Mouse (Mus musculus) heart, embryonic 11.5 days (tissue): ENCODE results near the gene Sgo2a. TPM values are rescaled to one million over a fixed set of nuclear protein-coding genes. Genes with fewer than 3 reads are reported as not detected.

Source experiments
- ATAC-seq: fragments of 200-750 bp; cut with Nextera tagmentation; replicated peaks from 2 replicates; pipeline ENCODE4 v1.8.0; 2017; ENCODE audit warnings: moderate library complexity; ENCODE audit not compliant: insufficient number of reproducible peaks, low FRiP score, low TSS enrichment
- H3K27ac ChIP-seq: fragments of 300-500 bp; sonication (generic); 2 replicates; pipeline ENCODE4 v1.5.1; 2014; ENCODE audit warnings: mild to moderate bottlenecking, low read depth, low read length
- H3K27me3 ChIP-seq: fragments of 300-500 bp; sonication (generic); 2 replicates; pipeline ENCODE4 v1.6.1; 2014; ENCODE audit warnings: mild to moderate bottlenecking, low read length, mixed read lengths; ENCODE audit not compliant: control insufficient read depth, insufficient read depth
- H3K36me3 ChIP-seq: fragments of 300-500 bp; sonication (generic); 2 replicates; pipeline ENCODE4 v1.6.1; 2014; ENCODE audit warnings: mild to moderate bottlenecking, low read length, moderate library complexity, mixed read lengths; ENCODE audit not compliant: control insufficient read depth, insufficient read depth
- H3K4me1 ChIP-seq: fragments of 300-500 bp; sonication (generic); 2 replicates; pipeline ENCODE4 v1.6.1; 2014; ENCODE audit warnings: low read length; ENCODE audit not compliant: control insufficient read depth, insufficient read depth
- H3K4me2 ChIP-seq: fragments of 300-500 bp; sonication (generic); 2 replicates; pipeline ENCODE4 v1.6.1; 2014; ENCODE audit warnings: mild to moderate bottlenecking, moderate library complexity
- H3K4me3 ChIP-seq: fragments of 300-500 bp; sonication (generic); 2 replicates; pipeline ENCODE4 v1.5.1; 2014; ENCODE audit warnings: low read depth, low read length
- H3K9ac ChIP-seq: fragments of 300-500 bp; sonication (generic); 2 replicates; pipeline ENCODE4 v1.6.1; 2014; ENCODE audit warnings: mild to moderate bottlenecking, low read depth, low read length, moderate library complexity
- H3K9me3 ChIP-seq: fragments of 300-500 bp; sonication (generic); replicated peaks from 2 replicates; pipeline ENCODE4 v1.6.1; 2016; ENCODE audit warnings: low read length; ENCODE audit not compliant: control insufficient read depth
- WGBS: fragments of 180-500 bp; shearing (Covaris S2); extraction: QIAGEN DNeasy Blood & Tissue Kit; methylation state at CpG from one replicate; pipeline ENCODE4 v1.1.7; 2014; ENCODE audit not compliant: insufficient replicate concordance; 5-methylcytosine and 5-hydroxymethylcytosine counted together
- polyA plus RNA-seq: library from polyadenylated mRNA; unstranded; fragments of >200 nt; fragmentation: Nextera tagmentation; extraction: Ambion mirVana; gene quantifications from 2 replicates; pipeline ENCODE4 v1.2.1, GENCODE M21; 2014

Sgo2a gene
- 18.9 and 21.6 TPM in 2 replicates for polyA plus RNA-seq

DNA sequence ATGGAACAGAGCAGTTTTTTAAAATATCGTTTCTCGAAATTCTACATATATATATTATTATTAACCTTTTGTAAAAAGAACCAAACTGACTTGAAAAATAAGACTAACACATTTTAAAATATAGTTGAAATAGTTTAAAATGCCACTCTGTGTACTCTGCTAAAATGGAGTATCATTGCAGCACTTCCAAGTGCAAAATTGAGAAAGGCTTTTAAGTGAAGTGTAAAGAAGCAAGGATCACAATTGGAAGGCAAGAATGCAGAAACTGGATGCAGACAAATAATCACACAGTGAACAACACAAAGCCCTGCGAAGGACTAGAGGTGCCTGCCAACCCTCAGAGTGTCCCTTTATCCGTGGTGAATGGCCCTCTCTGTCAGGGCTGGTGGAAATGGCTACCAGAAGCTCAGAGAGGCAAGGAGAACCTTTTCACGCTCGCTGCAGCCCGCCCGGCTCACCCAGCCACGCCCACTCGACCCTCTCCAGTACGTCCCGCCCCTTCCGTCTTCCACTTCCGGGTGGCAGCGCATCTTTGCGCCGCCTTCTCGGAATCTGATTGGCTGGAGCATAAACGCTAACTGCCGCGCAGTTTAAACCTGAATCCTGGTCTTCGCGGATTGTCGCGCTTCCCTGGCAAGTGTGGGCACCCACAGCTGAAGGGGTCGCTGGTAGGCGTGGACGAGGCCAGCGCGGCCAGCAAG, at the start of gene Sgo2a:
Sgo2a (plus strand) TSS at position 540 of the 701 bp plus-strand sequence.
- Histone ChIP-seq H3K36me3 (no peaks in the 10 kb centered on the region), H3K4me3 (peak within 1 kb of the TSS; percentile 95), H3K4me1 (peaks cover 11% of the 10 kb centered on the region), H3K27ac (peak within 1 kb of the TSS; percentile 74), H3K9ac (peak within 1 kb of the TSS; percentile 87), H3K27me3 (no peaks in the 10 kb centered on the region), H3K9me3 (no peaks in the 10 kb centered on the region), H3K4me2 (peak within 1 kb of the TSS; percentile 87)
- peak; percentile 94 for ATAC-seq
- WGBS, result 6% methylated on average over 30 of the region's 30 CpGs

DNA sequence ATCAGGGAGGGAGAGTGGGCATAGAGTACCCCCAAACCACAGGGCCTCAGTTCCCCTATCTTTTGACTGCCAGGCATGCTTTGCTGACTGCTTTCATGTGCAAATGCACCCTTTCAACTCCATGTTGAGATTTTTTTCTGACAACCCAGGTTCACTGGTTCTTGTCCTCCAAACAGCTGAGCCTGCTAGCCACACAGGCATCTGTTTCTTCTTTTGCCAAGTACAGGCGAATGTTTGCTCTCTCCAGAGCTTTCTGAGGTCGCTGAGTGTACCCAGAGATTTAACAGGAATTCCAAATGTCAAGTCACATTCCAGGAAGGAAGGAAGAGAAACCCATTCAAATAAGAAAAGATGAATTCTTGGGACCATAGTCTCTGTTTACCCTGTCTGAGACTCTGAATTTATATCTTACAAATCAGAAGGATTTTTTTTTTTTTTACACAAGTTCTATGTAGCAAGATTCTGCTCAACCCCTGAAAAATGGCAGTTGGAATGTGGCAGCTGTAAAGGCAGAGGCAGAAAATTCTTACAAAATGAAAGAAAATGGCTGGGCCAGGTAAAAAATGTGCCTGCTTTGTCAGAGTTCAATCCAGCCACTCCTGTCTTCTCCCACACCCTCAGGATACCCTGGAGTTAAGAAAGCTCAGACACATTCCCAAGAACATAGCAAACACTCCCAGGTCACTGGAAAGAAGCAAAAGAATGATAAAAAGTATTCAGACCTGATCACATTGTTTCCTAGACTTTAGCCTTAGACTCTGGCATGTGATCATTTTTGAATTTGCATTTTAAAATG, 48.0 kb upstream of the Sgo2a start:
- 12% methylated on average over 2 of the region's 2 CpGs for WGBS
- no peak overlapping the region for H3K4me2 ChIP-seq
- peaks cover 2% of the 10 kb centered on the region; the same call in 1 of the 2 replicates for H3K36me3 ChIP-seq
- no peak for ATAC-seq
- H3K9me3 ChIP-seq, result no peaks in the 10 kb centered on the region
- H3K4me3 ChIP-seq, result no peak overlapping the region
- no peak overlapping the region for H3K27ac ChIP-seq
- H3K4me1 ChIP-seq, result no peaks in the 10 kb centered on the region
- no peaks in the 10 kb centered on the region for H3K27me3 ChIP-seq
- no peak overlapping the region for H3K9ac ChIP-seq

DNA sequence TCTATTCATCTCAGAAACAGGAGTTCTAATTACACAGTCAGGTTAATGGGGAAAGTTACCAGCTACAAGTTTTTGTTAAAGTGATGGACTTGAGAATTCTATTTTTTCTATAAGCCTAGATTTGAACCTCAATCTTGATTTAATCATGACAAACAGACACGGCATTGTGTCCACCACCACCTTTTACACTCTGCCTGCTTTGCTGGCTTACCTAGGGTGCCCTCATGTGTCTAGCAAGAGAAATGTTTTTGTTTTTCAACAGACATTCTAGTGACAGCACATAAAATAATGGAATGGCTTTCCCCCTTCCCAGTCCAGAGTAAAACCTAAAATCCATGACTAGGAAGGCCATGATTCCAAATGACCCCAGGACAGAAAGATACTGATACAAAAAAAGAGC, 46.6 kb upstream of the Sgo2a start:
- no peak overlapping the region for H3K4me3 ChIP-seq
- no peaks in the 10 kb centered on the region for H3K4me1 ChIP-seq
- no peak overlapping the region for H3K4me2 ChIP-seq
- no peaks in the 10 kb centered on the region; the same call in 1 of the 2 replicates for H3K36me3 ChIP-seq
- 15% methylated on average over 1 of the region's 1 CpGs for WGBS
- no peaks in the 10 kb centered on the region for H3K27me3 ChIP-seq
- no peak overlapping the region for H3K27ac ChIP-seq
- ATAC-seq, result no peak
- no peak overlapping the region for H3K9ac ChIP-seq
- H3K9me3 ChIP-seq, result no peaks in the 10 kb centered on the region

GRCm38 (mm10) chr1:57949716-57950115, 46.1 kb upstream of the Sgo2a start:
- Histone ChIP-seq H3K9ac (no peak overlapping the region), H3K27me3 (no peaks in the 10 kb centered on the region), H3K36me3 (no peaks in the 10 kb centered on the region; the same call in 1 of the 2 replicates), H3K4me1 (no peaks in the 10 kb centered on the region), H3K4me3 (no peak overlapping the region), H3K4me2 (no peak overlapping the region), H3K9me3 (no peaks in the 10 kb centered on the region), H3K27ac (no peak overlapping the region)
- no peak for ATAC-seq
- WGBS, result 73% methylated on average over 5 of the region's 5 CpGs

GRCm38 (mm10) chr1:57952509-57952908, 43.3 kb upstream of the Sgo2a start:
- Histone ChIP-seq H3K9me3 (no peaks in the 10 kb centered on the region), H3K27ac (no peak overlapping the region), H3K9ac (no peak overlapping the region), H3K4me1 (no peaks in the 10 kb centered on the region), H3K27me3 (no peaks in the 10 kb centered on the region), H3K36me3 (no peaks in the 10 kb centered on the region; the same call in 1 of the 2 replicates), H3K4me2 (no peak overlapping the region), H3K4me3 (no peak overlapping the region)
- 88% methylated on average over 4 of the region's 4 CpGs for WGBS
- ATAC-seq, result no peak

DNA sequence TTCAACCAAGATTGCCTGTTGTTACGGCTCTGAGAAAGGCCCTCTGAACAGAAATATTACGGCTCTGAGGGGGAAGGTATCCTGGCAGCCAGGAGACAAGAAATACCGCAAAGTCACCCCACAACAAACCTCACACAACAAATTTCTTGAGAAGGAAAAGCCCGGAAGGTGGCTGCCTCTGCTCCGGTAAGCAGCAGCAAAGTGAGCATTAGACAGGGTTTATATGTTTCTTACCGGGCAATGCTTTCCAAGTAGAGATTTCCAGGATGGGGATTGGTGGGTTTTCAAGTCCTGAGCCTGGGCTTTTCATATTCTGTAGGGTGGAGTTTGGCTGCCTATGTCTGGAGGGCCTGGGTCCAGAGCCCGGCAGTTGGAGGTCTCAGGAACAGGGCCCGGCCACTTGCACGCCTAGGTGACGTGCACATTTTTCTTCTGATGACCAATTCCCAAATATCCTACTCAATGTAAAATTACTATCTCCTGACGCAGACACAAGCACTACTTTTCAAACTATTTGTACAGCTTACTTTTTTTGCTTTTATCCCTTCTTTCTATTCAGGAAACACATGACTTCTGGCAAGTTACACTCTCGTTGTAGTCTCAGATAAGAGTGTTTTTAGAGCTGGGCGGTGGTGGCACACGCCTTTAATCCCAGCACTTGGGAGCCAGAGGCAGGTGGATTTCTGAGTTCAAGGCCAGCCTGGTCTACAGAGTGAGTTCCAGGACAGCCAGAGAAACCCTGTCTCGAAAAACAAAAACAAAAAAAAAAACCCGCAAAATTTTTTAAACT, 42.0 kb upstream of the Sgo2a start:
- H3K4me2 ChIP-seq, result no peak overlapping the region
- WGBS, result 78% methylated on average over 16 of the region's 16 CpGs
- H3K36me3 ChIP-seq, result no peaks in the 10 kb centered on the region; the same call in 1 of the 2 replicates
- H3K9ac ChIP-seq, result no peak overlapping the region
- H3K27ac ChIP-seq, result no peak overlapping the region
- no peaks in the 10 kb centered on the region for H3K9me3 ChIP-seq
- no peak for ATAC-seq
- no peaks in the 10 kb centered on the region for H3K4me1 ChIP-seq
- no peak overlapping the region for H3K4me3 ChIP-seq
- H3K27me3 ChIP-seq, result no peaks in the 10 kb centered on the region

DNA sequence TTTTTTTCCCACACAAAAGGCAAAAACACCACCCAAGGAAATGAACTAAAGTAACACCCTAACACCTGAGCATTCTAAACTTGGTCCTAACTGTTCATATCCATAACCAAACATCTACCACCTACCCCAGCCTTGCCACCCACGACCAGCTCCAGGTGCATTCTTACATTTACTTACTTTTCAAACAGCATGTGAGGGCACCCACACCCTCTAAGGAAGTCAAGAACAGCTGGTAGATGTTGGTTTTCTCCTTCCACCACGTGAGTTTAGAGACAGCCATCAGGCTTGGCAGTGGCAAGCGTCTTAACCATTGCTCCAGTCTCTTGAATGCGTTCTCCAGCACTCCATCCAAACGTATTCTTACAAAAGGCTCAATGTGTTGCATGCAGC, 41.4 kb upstream of the Sgo2a start:
- Histone ChIP-seq H3K27ac (no peak overlapping the region), H3K27me3 (no peaks in the 10 kb centered on the region), H3K9ac (no peak overlapping the region), H3K4me1 (no peaks in the 10 kb centered on the region), H3K9me3 (no peaks in the 10 kb centered on the region), H3K4me2 (no peak overlapping the region), H3K4me3 (no peak overlapping the region), H3K36me3 (peaks cover 2% of the 10 kb centered on the region; the same call in 1 of the 2 replicates)
- no peak for ATAC-seq
- WGBS, result 86% methylated on average over 5 of the region's 5 CpGs

DNA sequence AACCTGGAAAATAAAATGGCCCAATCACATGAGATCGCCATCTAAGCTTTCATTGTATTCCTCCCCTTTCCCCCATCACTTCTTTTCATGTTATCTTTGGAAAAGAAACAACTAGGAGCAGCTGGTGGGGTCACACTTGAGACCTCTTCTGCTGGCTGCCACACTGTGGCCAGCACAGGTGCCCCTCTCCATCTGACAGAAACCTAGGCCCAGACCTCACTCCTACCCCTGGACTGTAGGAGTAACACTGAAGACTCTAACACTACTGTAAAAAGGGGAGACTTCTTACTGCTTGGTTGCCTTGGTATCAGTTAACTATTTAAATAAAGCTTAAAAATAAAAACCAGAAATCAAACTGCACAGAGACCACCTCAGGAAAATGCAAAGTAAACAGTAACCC, 40.0 kb upstream of the Sgo2a start:
- ATAC-seq, result no peak
- 75% methylated on average over 1 of the region's 1 CpGs for WGBS
- Histone ChIP-seq H3K27me3 (no peaks in the 10 kb centered on the region), H3K4me1 (no peaks in the 10 kb centered on the region), H3K4me2 (no peak overlapping the region), H3K9ac (no peak overlapping the region), H3K36me3 (peaks cover 2% of the 10 kb centered on the region; the same call in 1 of the 2 replicates), H3K27ac (no peak overlapping the region), H3K9me3 (no peaks in the 10 kb centered on the region), H3K4me3 (no peak overlapping the region)
